8 mouse cellular contexts compared by ENCODE assay signal in the genomic region with DNA sequence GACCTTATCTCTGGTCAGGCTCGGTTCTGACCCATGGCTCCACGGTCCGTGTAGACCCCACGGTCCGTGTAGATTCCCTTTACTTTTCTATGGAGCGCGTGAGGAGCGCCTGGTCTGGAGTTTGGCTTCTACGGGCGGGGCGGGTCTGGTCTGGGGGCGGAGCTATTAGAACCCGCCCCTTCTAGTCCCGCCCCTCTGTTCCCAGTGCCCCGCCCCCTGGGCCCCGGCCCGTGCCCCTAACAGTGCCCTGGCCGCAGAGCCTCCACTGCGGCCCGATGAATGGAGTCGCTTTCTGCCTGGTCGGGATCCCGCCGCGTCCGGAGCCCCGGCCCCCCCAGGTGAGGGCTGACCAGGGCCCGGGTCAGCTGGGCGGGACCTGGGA. TPM values are rescaled to one million over a fixed set of nuclear protein-coding genes. Genes with fewer than 3 reads are reported as not detected.
DNase-seq lines count a peak whose midpoint lies in the region; ATAC-seq and TF ChIP-seq lines count a peak whose summit lies in the region.

Arhgap23 (plus strand) TSS at position 204 of the 382 bp plus-strand sequence.

- no peaks in the 10 kb centered on the region for H3K9me3 ChIP-seq in intestine, embryonic 15.5 days
- no peaks in the 10 kb centered on the region for H3K9me3 ChIP-seq in liver, embryonic 11.5 days (ENCODE audit: control insufficient read depth, low read length)

- peak within 1 kb of the TSS; percentile 77 for H3K27ac ChIP-seq in intestine, embryonic 15.5 days
- H3K27ac ChIP-seq in liver, embryonic 11.5 days (ENCODE audit: low read depth, low read length), result peak within 1 kb of the TSS; percentile 54

- peak within 1 kb of the TSS; percentile 86 for H3K9ac ChIP-seq in intestine, embryonic 15.5 days
- peak within 1 kb of the TSS; percentile 79 for H3K9ac ChIP-seq in liver, embryonic 11.5 days (ENCODE audit: low read depth, low read length)

- H3K36me3 ChIP-seq in intestine, embryonic 15.5 days, result no peaks in the 10 kb centered on the region
- H3K36me3 ChIP-seq in liver, embryonic 11.5 days (ENCODE audit: control insufficient read depth, insufficient read depth, low read length), result no peaks in the 10 kb centered on the region
- no peaks in the 10 kb centered on the region for H3K36me3 ChIP-seq in myocyte (ENCODE audit: control insufficient read depth, insufficient read depth)

- H3K79me2 ChIP-seq in myocyte (ENCODE audit: control insufficient read depth, insufficient read depth), result peaks cover 40% of the 10 kb centered on the region

- peak within 1 kb of the TSS; percentile 88 for H3K4me3 ChIP-seq in intestine, embryonic 15.5 days (replicated peaks)
- H3K4me3 ChIP-seq in liver, embryonic 11.5 days (ENCODE audit: low read depth, low read length), result peak within 1 kb of the TSS; percentile 75
- peak within 1 kb of the TSS; percentile 36 for H3K4me3 ChIP-seq in myocyte

- H3K4me1 ChIP-seq in intestine, embryonic 15.5 days (replicated peaks), result peaks cover 24% of the 10 kb centered on the region
- H3K4me1 ChIP-seq in liver, embryonic 11.5 days (replicated peaks; ENCODE audit: control insufficient read depth, insufficient read depth, low read length), result peaks cover 37% of the 10 kb centered on the region

- DNase-seq in ovary, postnatal 14 days (ENCODE audit: low spot score), result peak; percentile 67
- DNase-seq in ovary, postnatal 10 days (ENCODE audit: low spot score), result no peak
- DNase-seq in c-Kit-positive CD71-positive TER-119-negative erythroid progenitor cells, embryonic 14.5 days (ENCODE audit: low read depth), result peak; percentile 50
- peak; percentile 62 to 82 for DNase-seq in gastrocnemius, postnatal 4 days (ENCODE audit: low spot score in 2 of 2)
- peak; percentile 82 for DNase-seq in liver, embryonic 11.5 days (ENCODE audit: low spot score)

- H3ac ChIP-seq in myocyte (ENCODE audit: control insufficient read depth, insufficient read length), result peak within 1 kb of the TSS; percentile 29

- TF ChIP-seq POLR2A in myocyte (IDR thresholded peaks at IDR 0.05; ENCODE audit: insufficient read length, low read depth), result peak; percentile 82

- ATAC-seq in intestine, embryonic 15.5 days, result peak; percentile 95
- ATAC-seq in liver, embryonic 11.5 days (replicated peaks; ENCODE audit: low FRiP score), result peak; percentile 88
- no peak for ATAC-seq in activated CD4-positive, CD25-positive, alpha-beta regulatory T cell, adult 4 months

- WGBS in intestine, embryonic 15.5 days, result 0% methylated on average over 27 of the region's 29 CpGs
- WGBS in liver, embryonic 11.5 days, result 0% methylated on average over 29 of the region's 29 CpGs

- peak within 1 kb of the TSS; percentile 91 for H3K4me2 ChIP-seq in intestine, embryonic 15.5 days (replicated peaks)
- H3K4me2 ChIP-seq in liver, embryonic 11.5 days, result peak within 1 kb of the TSS; percentile 86
- H3K4me2 ChIP-seq in myocyte (ENCODE audit: low read depth), result peak within 1 kb of the TSS; percentile 99

- no peaks in the 10 kb centered on the region for H3K27me3 ChIP-seq in intestine, embryonic 15.5 days (replicated peaks)
- no peaks in the 10 kb centered on the region for H3K27me3 ChIP-seq in liver, embryonic 11.5 days (replicated peaks; ENCODE audit: control insufficient read depth, insufficient read depth, low read length)
- no peaks in the 10 kb centered on the region for H3K27me3 ChIP-seq in myocyte (ENCODE audit: control insufficient read depth, insufficient read depth, insufficient read length)

TF ChIP-seq in myocyte, 11 proteins besides CTCF, POLR2A, EP300 and RAD21:
- TF ChIP-seq MYOG (IDR thresholded peaks at IDR 0.05; ENCODE audit: control insufficient read depth in 1 of 3, insufficient read depth in 1 of 3, insufficient read length in 2 of 3, low read depth in 2 of 3), result no peak
- TF ChIP-seq POLR2AphosphoS2 (IDR thresholded peaks at IDR 0.05; ENCODE audit: insufficient read length, low read depth), result peak; percentile 66

RNA-seq across cellular contexts. Expression of gene Arhgap23, which starts in this region (rescaled TPM):
- total RNA-seq in gastrocnemius, postnatal 4 days (2021), result 10 to 100 TPM; 29.9 to 30.9 TPM
- 4.2 and 4.6 TPM in 2 replicates for polyA plus RNA-seq in intestine, embryonic 15.5 days (2015; fragmentation: Nextera tagmentation; extraction: Ambion mirVana)
- 9.3 and 10.9 TPM in 2 replicates for polyA plus RNA-seq in liver, embryonic 11.5 days (2014; fragmentation: Nextera tagmentation; extraction: Ambion mirVana)
- 41.9 TPM for polyA plus RNA-seq in myocyte (2012; fragmentation: generic; extraction: Trizol)
- not detected for polyA plus RNA-seq in activated CD4-positive, CD25-positive, alpha-beta regulatory T cell, adult 4 months (2017; shearing (Covaris generic))

Comparison
In these comparisons a context has a peak if more than half of its experiments do, and no peak if none do; other contexts are left out.
1. H3K4me3 ChIP-seq: peak in every context shown above with its lines; median percentile 88 in intestine, embryonic 15.5 days; 75 in liver, embryonic 11.5 days; 36 in myocyte.